Mouse (Mus musculus) kidney, postnatal 14 days (tissue): Measurements from ENCODE around the gene Bace1.
A peak's percentile ranks its signal among the peaks of the same experiment; 100 is the strongest.

ENCODE experiments used
- DNase-seq: peaks from one replicate; pipeline ENCODE4 v3.0.0; 2022; ENCODE audit warnings: mixed read lengths

Bace1 gene

DNA sequence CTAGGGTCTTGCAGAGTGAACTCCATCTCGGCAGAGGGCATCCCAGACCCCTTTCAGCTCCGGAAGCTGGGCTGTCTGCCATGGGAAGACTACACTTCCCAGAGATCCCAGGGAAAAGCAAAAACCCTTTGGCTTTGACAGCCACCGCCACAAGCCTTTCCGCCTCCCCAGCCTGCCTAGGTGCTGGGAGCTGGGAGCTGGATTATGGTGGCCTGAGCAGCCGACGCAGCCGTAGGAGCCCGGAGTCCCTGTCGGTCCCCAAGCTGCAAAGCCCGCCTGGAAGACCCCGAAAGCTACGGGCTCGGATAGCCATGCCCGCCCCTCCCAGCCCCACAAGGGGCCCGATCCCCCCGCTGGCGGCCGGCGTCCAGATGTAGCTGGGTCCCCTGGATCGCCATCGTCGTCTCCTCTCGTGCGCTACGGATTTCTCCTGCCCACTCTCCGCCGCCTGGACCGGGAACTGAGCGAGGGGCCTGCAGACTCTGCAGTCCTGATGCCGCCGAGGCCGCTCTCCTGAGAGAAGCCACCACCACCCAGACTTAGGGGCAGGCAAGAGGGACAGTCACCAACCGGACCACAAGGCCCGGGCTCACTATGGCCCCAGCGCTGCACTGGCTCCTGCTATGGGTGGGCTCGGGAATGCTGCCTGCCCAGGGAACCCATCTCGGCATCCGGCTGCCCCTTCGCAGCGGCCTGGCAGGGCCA lies at the start of gene Bace1:
Bace1 (plus strand) TSS at position 147 of the 705 bp plus-strand sequence.
- DNase-seq: peak; percentile 92

DNA sequence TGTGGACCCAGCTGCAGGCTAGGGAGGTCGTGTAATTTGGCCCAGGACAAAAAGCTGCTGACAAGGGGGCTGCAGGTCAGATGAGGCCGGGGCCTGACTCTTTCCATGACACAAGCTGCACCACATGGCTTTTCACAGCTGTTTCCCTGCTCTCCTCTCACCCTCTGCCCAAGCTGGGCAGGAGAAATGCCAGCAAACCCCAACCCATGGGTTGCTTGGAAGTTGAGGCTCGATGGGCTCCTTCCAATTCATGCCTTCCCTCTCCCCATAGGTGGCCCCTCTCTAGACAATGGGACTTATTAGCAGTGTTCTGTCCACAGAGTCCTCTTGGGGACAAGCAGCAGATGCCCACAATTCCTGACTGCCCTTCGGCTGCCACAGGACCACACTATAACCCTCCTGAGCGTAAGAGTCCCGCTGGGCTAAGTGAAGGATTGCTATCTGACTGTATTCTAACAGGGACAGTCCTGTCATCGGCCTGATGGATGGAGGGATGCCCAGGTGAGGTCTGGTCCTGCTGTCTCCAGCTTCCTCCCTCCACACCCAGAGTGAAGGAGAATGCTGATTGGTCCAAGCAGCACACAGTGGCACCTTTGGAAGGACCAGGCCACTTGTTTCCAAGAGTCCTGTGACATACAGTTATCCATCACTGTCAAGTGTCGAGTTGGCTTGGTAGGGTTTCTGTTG lies 46.8 kb upstream of the Bace1 start:
- no peak for DNase-seq

DNA sequence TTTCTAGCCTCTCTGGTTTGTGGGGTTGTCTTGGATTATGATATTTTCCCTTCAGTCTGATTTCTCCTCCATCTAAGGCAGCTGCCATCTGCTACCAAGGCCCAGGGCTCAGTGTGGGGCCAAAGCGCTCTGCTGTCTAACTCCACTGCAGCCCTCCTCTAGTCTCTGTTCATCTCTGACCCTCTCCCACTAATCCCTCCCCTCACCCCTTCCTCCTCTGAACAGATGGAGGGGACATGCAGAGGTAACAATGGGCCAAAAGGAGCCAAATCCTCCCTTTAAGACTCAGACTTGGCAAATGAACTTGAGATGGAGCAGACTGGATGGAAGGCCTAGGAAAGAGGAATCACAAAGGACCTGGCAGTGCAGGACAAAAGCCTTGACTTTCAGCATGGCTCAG lies 46.1 kb upstream of the Bace1 start:
- no peak for DNase-seq

DNA sequence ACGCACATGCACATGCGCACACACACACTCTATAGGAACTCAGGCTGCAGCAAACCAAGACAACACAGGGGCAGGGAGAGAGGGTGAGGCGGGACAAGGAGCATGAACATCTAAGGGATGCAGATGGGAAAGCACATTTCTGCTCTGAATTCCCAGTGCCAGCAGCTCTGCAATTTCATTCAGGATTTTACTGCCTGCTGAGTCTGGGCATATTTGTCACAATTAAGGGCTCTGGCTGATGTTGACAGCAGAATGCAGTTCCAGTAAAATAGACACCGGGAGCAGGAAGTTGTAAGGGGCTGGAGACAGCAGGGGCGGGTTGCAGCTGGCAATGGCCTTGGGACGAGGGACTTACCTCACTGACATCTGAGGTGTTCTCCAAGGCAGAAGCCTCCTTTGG lies 44.7 kb upstream of the Bace1 start:
- no peak for DNase-seq

DNA sequence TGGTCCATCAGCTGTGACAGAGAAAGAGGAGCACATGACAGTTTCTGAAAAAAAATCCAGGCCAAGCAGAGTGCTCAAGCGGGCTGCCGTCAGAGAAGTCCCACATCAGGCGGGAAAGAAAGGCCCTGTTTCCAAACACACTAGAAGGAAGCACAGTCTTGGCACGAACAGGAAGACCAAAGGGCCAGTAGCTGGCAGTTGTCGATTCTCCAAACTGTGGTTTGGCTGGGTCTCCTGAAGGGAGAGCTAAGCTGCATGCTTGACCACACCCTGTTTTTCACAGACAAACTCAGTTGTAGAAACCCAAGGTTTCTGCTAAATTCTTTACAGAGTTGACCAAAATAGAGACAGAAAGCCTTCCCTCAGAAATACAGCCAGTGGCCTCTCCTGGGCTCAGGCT lies 42.7 kb upstream of the Bace1 start:
- no peak for DNase-seq

DNA sequence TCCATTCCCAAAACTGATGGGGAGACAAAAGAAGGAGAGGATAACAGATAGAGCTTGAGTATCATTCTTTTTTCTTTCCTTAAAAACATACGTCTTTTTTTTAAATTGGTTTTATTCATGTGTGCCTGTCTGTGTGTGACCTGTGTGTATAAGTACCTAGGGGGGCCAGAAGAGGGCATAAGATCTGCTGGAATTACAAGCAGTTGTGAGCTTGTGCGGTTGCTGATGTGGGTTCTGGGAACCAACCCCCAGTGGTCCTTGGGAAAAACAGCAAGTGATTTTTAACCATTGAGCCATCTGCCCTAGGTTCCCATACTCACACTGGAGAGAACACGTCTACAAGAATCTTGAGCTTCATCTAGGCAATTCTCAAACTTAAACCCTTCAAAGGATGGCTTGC lies 41.1 kb upstream of the Bace1 start:
- DNase-seq: no peak

DNA sequence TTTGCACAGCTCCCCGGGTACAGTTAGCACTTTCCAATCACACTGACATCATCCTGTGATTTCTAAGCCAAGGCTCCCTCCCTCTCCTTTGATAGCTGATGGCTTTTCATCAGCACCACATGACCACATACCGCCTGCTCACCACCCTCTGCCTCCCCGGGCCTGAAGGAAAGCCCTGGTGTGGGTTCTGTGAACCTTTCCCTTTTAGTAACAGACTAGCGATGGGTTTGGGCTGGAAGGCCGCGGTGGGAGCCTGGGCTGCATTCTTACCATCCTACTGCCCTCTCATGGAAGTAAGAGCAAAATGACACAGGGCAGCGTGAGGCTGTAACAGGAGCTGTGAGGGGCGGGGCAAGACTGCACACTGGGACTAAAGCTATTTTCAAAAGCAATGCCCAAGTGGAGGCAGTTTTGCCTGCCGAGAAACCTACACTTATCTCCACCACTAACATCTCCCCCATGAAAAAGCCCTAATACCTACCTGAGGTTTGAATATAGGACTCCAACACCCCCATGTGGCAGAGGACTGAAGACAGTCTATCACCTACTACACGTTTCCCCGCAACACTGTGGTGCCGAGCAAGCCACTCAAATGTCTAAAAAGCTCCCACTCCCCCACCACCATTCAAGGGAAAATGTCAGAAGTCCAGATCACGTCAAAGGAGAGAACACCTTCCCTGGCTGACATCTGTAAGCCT lies 39.8 kb upstream of the Bace1 start:
- DNase-seq: peak; percentile 32

DNA sequence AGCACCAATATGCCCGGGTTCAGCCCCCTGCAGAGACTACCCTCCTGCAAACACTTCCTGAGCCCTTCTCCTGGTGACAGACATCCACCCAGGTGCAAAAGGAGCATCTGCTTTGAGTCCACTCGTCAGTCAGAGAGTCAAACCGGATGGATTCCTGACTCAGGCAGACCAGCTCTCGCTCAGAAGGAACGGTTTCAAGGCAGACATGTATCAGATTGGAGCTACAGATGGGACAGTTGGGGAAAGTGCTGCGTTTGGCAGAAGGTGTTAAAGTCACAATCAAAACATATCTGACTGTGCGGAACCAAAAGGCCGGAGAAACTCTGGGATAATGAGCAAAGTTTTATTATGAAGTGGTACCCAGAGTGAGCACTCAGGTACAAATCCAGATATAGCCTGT lies 39.0 kb upstream of the Bace1 start:
- DNase-seq: no peak

DNA sequence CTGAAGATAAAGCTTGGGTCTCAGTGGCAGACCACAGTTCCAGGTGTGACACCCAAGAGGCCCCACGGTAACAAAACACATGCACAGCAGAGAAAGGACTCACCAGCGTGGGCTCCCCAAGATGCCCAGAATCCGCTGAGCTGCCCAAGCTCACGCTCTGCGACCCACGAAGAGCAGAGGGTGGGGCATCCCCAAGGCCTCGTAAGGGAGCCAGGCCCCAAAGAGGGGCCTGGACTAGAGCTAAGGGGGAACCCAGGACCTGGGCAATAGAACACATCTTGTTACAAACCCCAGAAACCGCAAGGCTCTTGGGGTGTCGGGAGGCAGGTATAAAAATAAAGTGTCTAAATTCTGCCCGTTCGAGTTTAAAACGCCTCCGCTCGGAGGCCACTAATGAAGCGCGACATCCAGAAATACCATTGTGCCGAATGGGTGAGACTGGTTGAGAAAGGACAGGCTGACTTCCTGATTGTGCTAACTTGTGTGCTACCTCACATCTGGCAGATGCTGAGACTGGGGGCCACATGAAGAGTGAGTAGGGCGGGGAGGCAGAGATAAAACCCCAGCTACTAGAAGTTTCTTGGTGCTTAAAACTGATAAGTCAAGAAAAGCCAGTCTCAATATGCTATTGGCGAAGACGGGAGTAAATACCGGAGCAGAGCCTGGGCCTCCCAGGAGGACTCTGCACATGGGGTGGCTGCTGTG lies 35.2 kb upstream of the Bace1 start:
- DNase-seq: no peak

DNA sequence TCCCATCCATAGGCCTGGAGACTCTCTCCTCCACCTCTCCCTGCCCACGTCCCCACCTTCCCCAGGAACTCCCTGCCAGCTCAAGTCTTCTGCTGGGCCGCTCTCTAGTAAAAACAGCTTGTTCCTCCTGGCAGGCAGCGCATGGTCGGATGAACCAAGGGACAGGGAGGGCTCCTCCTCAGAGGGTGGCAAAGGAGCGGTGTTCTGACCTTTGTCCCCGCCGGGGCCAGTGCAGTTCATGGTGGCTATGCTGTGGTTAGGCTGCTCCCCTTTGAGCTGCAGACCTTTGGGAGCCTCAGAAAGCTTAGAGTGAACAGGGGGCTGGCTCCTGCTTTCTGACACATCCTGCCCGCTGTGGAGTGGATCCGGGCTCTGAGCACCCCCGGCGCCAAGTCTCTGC lies 31.5 kb upstream of the Bace1 start:
- DNase-seq: peak; percentile 74

DNA sequence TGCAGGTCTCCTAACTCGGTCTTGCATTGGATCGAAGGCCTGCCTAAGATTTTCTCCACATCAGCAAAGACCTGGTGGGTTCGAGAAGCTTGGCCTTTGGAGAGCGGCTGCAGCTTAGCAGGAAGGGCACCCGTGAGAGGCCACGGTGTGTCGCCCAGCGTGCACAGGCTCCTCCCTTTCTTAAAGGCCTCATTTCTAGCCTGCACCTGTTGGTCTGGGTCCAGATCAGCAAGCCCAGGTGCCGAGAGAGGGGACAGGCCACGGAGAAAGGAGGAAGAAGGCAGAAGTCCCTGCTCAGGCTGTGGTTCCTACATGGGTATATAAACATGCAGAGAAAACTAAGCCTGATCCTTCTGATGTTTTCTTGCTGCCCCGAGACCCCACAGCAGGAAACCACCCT lies 31.0 kb upstream of the Bace1 start:
- DNase-seq: no peak

DNA sequence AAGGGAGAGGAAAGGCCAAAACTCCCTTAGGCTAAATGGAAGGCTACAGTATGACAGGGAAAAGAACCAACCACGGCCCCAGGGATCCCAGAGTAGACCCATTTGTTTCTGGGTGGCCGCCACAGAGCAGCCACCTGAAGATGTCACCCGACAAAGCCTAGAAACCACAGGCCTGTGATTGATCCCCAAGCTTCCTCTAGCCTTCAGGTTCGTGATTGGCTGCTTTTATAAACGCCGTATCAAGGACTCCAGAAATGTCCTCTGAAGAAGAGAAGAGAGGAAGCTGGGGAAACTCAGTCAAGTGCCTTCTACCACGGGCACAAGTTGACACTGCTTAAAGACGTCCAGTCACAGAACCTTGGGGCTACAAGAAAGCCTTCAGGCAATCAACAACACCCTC lies 30.6 kb upstream of the Bace1 start:
- no peak for DNase-seq

DNA sequence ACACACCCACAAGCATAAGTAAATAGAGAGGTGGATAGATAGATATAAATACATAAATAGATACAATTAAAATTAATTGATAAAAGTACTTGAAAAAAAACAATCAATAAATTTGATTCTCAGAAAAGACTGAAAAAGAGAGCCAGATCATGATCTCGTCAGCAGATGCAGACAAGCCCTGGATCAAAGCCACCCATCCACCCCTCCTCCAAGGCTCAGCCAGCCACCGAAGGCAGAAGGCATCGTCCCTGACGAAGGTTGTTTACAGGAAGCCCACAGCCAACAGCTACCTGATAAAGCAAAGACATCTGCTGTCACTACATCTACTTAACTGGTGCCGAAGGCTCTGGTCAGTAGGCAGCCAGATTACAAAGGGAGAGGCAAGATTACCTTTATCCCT lies 26.4 kb upstream of the Bace1 start:
- no peak for DNase-seq

DNA sequence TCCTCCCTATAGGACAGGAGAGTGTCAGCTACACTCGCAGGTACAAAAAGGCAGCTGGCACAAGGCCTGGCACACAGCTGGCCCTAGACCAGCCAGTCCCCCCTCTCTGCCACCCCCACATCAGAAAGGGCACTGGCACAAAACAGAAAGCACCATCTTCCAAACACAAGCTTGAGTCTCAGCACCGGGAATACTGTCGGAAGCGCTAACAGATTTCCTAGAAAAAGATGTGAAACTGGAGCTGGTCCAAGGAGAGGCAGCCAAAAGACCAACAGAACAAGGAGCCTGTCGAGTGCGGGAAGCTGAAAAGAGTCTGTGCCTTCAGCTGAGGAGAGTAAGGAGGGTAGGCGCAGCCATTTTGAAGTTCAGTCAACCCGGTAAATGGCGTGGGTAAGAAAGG lies 23.3 kb upstream of the Bace1 start:
- peak; percentile 29 for DNase-seq

DNA sequence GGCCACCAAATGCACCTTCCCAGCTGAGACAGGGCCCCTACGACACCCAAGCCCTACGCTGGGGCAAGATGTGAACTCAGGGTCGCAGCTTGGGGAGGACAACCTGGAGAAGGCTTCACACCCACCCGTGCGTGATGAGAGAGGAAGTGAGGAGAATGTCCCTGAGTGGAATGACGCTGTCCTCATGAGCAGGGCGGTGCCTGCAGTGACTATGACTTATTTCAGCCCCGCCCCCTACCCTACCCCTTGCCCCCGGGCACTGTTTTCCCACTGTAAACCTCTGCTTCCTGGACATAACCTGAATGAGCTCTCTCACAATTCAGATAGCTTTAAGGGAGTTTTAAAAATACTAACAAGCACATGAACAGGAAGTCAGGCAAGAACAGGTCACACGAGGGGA lies 22.9 kb upstream of the Bace1 start:
- no peak for DNase-seq

DNA sequence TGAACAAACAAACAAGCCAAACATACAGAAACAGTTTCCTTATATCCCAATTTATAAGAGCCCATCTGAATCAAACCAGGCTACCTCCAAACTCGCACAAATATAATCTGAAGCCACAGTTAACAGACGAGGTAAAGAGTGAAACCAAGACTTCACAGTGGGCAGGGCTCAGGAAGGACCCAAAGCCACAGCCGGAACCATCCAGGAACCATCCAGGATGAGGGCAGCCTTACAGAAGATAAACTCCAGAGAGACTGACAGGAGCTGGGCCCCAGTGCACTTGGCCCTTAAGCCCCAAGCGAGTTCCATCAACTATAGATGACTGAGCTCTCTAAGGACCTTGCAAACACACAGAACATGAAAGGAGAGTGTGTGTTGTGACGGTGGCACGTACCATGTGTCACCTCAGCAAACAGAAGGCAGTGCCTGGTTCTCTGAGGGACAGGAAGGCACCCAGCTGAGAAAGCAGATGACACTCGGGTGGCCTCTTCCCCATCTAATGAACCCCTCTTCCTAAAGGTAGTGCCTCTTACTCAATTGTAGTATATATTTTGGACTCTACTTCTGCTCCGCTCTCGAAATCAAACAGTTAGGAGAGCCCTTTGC lies 19.9 kb upstream of the Bace1 start:
- DNase-seq: no peak

DNA sequence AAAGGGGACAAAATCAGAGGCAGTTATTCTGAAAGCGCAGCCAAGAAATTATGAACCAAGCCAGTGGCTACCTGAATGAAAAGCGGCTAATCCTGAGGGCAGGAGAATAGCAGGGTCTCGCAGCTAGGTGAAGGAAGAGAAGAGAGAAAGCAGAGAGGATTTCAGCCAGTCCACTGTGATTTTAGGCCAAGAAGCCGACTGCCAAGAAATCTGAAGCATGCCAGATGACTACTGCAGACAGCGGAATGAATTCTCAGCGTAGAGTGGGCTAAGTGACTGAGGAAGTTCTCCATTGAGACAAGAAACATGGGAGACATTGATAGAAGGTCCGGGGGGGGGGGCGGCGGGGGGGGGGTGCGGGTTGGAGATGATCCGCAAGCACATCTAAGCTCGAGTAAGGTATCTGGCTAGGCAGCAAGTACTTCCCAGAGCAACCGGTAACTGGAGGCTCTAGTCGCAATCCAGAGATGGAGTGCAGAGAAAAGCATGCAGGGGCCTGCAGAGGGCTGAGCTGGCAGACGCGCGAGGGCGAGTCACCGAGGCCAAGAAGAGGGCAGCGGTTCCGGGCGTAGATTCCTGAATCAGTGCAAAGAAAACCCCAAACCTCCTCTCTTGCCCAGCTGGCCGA lies 10.6 kb upstream of the Bace1 start:
- no peak for DNase-seq

DNA sequence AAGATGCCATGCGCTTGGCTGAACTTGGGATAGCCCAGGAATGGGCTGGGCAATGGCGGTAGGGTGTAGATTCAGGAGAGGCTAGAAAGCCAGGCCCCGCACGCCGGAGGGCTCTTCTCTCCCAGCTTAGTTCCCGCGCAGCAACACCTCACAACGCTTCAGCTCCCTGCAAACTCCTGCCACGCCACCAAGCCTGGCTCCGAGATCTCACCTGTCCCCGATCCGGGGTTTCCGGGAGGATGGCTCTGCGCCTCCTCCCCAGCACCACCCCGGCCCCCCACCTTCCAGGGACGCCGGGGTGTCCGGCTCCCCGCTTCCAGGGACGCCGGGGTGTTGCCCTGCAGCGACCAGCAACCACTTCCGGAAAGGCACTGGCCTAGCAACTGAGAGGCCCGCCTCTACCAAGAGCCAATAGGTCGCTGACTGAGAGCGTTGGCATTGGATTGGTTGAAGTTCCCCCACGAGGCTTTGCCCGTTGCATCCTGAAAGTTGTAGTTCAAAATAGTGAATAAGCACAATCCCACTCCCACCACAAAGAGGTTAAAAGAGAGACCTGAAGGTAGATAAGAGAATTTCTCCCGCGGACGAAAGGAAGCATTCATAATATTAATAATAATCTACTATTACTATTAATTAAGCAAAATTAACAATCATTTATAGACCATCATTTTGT lies 10.0 kb upstream of the Bace1 start, which contains the start of gene Cep164:
Cep164 (minus strand) TSS at position 401 of the 673 bp plus-strand sequence.
- DNase-seq: peak; percentile 94

DNA sequence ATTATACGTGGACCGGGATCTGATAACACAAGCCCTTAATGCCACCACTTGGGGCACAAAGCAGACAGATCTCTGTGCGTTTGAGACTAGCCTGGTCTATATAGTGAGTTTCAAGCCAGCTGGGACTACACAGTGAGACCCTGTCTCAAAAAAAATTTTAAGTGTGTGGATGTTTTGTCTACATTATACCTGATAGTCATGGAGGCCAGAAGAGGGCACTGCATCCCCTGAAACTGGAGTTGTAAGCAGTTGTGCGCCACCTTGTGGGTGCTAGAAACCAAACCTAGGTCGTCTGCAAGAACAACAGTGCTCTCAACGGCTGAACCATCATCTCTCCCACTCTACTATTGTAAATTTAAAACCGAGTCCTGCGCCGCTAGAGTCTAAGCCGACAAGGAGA lies 9.3 kb upstream of the Bace1 start:
- peak; percentile 77 for DNase-seq

DNA sequence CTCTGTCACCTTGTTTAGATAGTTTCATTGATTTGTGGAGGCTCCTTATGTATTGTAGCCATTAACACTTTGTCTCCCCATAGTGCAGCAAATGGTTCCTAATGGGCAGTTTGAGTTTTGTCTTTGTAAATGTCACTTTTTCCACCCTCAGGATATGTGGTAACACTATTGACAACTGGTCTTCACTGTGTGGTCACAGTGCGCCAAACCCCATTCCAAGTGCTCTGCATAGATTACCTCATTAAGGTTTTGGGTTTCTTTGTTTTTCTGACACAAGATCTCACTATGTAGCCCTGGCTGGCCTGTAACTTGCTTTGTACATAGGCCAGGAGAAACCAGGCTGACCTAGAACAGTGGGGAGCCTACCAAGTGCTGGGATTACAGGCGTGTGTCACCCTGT lies 5.5 kb upstream of the Bace1 start:
- DNase-seq: no peak

DNA sequence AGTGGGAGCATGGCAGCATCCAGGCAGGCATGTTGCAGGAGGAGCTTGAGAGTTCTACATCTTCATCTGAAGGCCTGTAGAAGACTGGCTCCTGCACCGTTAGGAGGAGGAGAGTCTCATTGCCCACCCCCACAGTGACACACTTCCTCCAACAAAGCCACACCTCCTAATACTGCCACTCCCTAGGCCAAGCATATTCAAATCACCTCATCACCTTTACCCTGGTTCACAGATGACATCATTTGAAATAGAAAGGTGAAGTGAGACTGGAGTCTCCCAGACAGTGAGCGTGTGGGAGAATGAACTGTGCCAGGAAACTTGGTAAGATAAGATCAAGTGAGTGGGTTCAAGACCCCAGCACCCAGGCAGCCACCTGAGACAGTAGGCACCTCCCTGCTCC lies 4.9 kb upstream of the Bace1 start:
- DNase-seq: no peak

DNA sequence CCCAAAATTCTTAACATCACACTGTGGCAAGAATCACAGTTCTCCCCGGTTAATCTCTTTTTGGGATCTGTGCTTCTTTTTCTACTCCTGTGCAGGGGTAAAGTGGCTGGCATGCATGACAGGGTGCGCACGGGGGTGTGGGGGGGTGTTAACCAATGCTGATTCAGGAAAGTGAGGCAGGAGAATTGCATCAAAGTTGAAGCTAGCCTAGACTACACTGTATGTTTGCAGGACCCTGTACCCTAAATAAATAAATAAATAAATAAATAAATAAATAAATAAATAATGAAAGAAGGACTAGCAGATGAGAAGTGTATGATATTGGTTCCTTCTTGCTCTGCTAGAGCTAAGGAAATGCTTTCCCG lies 329 bp upstream of the Bace1 start:
- DNase-seq: no peak
